Mouse (Mus musculus) kidney, embryonic 15.5 days (tissue): ENCODE data around the gene Arhgap9. TPM values are rescaled to one million over a fixed set of nuclear protein-coding genes. Genes with fewer than 3 reads are reported as not detected.

Experiments used
- ATAC-seq: fragments of 200-750 bp; cut with Nextera tagmentation; replicated peaks from 2 replicates; pipeline ENCODE4 v1.8.0; 2017; ENCODE audit warnings: moderate TSS enrichment; ENCODE audit not compliant: low FRiP score
- H3K27ac ChIP-seq: fragments of 300-500 bp; sonication (generic); 2 replicates; pipeline ENCODE4 v1.5.1; 2015; ENCODE audit warnings: mild to moderate bottlenecking, inconsistent platforms
- H3K27me3 ChIP-seq: fragments of 300-500 bp; sonication (generic); 2 replicates; pipeline ENCODE4 v1.6.1; 2015; ENCODE audit warnings: inconsistent platforms
- H3K36me3 ChIP-seq: fragments of 300-500 bp; sonication (generic); 2 replicates; pipeline ENCODE4 v1.6.1; 2015; ENCODE audit warnings: inconsistent platforms
- H3K4me1 ChIP-seq: fragments of 300-500 bp; sonication (generic); 2 replicates; pipeline ENCODE4 v1.6.1; 2015; ENCODE audit warnings: inconsistent platforms
- H3K4me2 ChIP-seq: fragments of 300-500 bp; sonication (generic); 2 replicates; pipeline ENCODE4 v1.6.1; 2015; ENCODE audit warnings: moderate library complexity, mild to moderate bottlenecking, inconsistent platforms
- H3K4me3 ChIP-seq: fragments of 300-500 bp; sonication (generic); replicated peaks from 2 replicates; pipeline ENCODE4 v1.5.1; 2015; ENCODE audit warnings: mild to moderate bottlenecking, inconsistent platforms
- H3K9ac ChIP-seq: fragments of 300-500 bp; sonication (generic); 2 replicates; pipeline ENCODE4 v1.6.1; 2015; ENCODE audit warnings: mild to moderate bottlenecking, inconsistent platforms
- H3K9me3 ChIP-seq: fragments of 300-500 bp; sonication (generic); replicated peaks from 2 replicates; pipeline ENCODE4 v1.6.1; 2016; ENCODE audit warnings: inconsistent platforms
- WGBS: fragments of 180-500 bp; shearing (Covaris S2); methylation state at CpG from one replicate; pipeline ENCODE4 v1.1.7; 2015; ENCODE audit warnings: mixed read lengths; 5-methylcytosine and 5-hydroxymethylcytosine counted together
- polyA plus RNA-seq: library from polyadenylated mRNA; unstranded; fragments of >200 nt; fragmentation: Nextera tagmentation; extraction: Ambion mirVana; gene quantifications from 2 replicates; pipeline ENCODE4 v1.2.1, GENCODE M21; 2015

Gene Arhgap9
- polyA plus RNA-seq, 1 experiment from 2014 or later = 3.1 TPM

GRCm38 (mm10) chr10:127341360-127341690, 19.6 kb downstream of the Arhgap9 start:
- peaks cover 16% of the 10 kb centered on the region for H3K36me3 ChIP-seq
- WGBS = 0% methylated on average over 10 of the region's 11 CpGs
- no peaks in the 10 kb centered on the region for H3K9me3 ChIP-seq
- H3K4me3 ChIP-seq = peak overlapping the region; percentile 61
- H3K9ac ChIP-seq = peak overlapping the region; percentile 53
- H3K4me2 ChIP-seq = peak overlapping the region; percentile 97
- no peak for ATAC-seq
- H3K27me3 ChIP-seq = peaks cover 17% of the 10 kb centered on the region
- peaks cover 38% of the 10 kb centered on the region for H3K4me1 ChIP-seq
- peak overlapping the region; percentile 93 for H3K27ac ChIP-seq

DNA sequence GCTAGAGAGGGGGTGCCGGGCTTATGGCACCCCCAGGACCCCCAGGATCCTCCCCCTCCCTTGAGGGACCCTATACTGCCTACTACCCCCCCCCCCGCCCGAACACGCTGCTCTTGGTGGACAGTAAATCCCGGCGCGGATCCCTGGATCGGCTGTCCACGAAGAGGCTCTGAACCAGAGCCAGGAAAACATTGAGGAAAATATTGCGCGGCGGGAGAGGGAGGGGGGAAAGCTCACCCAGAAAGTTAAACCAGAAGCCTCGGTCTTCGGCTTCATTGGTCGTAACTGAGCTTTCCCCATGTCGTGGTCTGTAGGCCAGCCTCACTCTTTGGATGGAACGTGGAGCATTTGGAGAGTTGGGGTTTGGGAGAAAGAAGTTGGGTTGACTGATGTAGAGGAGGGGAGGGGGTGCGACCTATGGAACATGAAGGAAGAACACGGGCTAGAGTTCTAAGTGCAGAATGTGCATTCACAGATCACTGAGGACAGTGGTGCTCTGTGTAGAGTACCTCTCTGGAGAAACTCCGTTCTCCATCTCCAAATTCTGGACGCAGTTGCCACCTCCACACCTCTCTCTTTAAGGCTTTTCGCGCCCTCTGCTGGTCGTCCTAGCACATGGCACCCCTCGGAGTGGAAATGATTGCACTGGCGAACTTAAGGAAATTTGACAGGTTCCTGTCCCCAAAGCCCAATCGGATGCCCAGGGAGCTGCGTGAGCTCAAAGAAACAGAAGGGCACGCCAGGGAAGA, 20.3 kb downstream of the Arhgap9 start, which contains the start of gene Gli1:
Gene Gli1, minus strand, starts transcription at position 84 of the 749 bp plus-strand sequence.
- Histone ChIP-seq H3K27me3 (peaks cover 17% of the 10 kb centered on the region), H3K4me1 (peaks cover 38% of the 10 kb centered on the region), H3K4me2 (peak within 1 kb of the TSS; percentile 97), H3K9me3 (no peaks in the 10 kb centered on the region), H3K27ac (peak within 1 kb of the TSS; percentile 93), H3K9ac (peak within 1 kb of the TSS; percentile 53), H3K36me3 (peaks cover 9% of the 10 kb centered on the region), H3K4me3 (peak within 1 kb of the TSS; percentile 61)
- ATAC-seq = peak; percentile 57
- under 1% methylated on average over 29 of the region's 29 CpGs for WGBS

DNA sequence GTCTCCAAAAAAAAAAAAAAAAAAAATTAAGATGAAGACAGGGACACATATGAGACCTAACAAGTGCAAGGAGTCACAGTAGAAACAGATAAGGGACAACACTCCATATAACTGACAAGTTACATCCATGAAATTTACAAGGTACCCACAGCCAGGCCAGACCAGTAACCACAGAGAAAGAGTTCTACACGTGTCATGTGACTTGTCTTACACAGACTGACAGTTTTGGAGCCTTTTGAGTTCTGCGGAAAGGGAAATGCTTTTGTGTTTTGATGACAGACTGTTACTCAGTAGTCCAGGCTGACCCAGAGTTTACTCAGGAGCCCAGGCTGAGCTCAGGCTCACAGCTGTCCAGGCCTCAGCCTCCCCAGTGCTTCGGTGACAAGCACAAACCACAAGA, 21.3 kb downstream of the Arhgap9 start:
- Histone ChIP-seq H3K4me1 (peaks cover 38% of the 10 kb centered on the region), H3K27ac (no peak overlapping the region), H3K4me3 (no peak overlapping the region), H3K36me3 (no peaks in the 10 kb centered on the region), H3K27me3 (peaks cover 14% of the 10 kb centered on the region), H3K9ac (no peak overlapping the region), H3K9me3 (no peaks in the 10 kb centered on the region), H3K4me2 (no peak overlapping the region)
- WGBS = 72% methylated on average over 3 of the region's 3 CpGs
- no peak for ATAC-seq

GRCm38 (mm10) chr10:127346173-127346572, 24.4 kb downstream of the Arhgap9 start:
- Histone ChIP-seq H3K4me1 (peaks cover 24% of the 10 kb centered on the region), H3K4me2 (no peak overlapping the region), H3K27me3 (peaks cover 3% of the 10 kb centered on the region; the same call in 1 of the 2 replicates), H3K9me3 (no peaks in the 10 kb centered on the region), H3K4me3 (no peak overlapping the region), H3K36me3 (no peaks in the 10 kb centered on the region), H3K27ac (no peak overlapping the region), H3K9ac (no peak overlapping the region)
- whole genome bisulfite sequencing = 88% methylated on average over 3 of the region's 3 CpGs
- no peak for ATAC-seq

GRCm38 (mm10) chr10:127348957-127349356, 27.2 kb downstream of the Arhgap9 start:
- ATAC-seq = no peak
- 66% methylated on average over 4 of the region's 4 CpGs for WGBS
- Histone ChIP-seq H3K27me3 (peaks cover 4% of the 10 kb centered on the region; the same call in 1 of the 2 replicates), H3K4me3 (no peak overlapping the region), H3K27ac (no peak overlapping the region), H3K4me2 (no peak overlapping the region), H3K36me3 (no peaks in the 10 kb centered on the region), H3K9ac (no peak overlapping the region), H3K4me1 (peaks cover 10% of the 10 kb centered on the region), H3K9me3 (no peaks in the 10 kb centered on the region)

DNA sequence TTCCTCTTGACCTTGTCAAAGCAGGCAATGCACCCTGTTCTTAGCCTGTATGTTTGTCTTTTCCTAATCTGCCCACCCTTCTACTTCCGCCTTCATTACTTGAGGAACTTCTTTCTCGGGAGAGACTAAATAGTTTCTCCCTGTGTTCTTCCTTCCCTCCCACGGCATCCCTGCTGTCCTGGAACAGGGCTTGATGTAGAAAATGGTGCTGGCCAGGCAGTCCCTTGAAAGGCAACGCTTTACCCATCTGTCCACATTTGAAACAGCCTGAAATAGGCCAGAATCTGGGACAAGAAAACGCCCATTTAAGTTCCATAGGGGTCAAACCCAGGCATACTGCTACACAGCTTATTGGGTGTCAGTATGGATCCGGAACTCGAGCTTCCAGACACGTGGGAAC, 28.0 kb downstream of the Arhgap9 start:
- Histone ChIP-seq H3K27me3 (peaks cover 4% of the 10 kb centered on the region; the same call in 1 of the 2 replicates), H3K27ac (no peak overlapping the region), H3K36me3 (no peaks in the 10 kb centered on the region), H3K4me3 (no peak overlapping the region), H3K9ac (no peak overlapping the region), H3K4me2 (no peak overlapping the region), H3K9me3 (no peaks in the 10 kb centered on the region), H3K4me1 (peaks cover 10% of the 10 kb centered on the region)
- 77% methylated on average over 8 of the region's 8 CpGs for WGBS
- no peak for ATAC-seq

DNA sequence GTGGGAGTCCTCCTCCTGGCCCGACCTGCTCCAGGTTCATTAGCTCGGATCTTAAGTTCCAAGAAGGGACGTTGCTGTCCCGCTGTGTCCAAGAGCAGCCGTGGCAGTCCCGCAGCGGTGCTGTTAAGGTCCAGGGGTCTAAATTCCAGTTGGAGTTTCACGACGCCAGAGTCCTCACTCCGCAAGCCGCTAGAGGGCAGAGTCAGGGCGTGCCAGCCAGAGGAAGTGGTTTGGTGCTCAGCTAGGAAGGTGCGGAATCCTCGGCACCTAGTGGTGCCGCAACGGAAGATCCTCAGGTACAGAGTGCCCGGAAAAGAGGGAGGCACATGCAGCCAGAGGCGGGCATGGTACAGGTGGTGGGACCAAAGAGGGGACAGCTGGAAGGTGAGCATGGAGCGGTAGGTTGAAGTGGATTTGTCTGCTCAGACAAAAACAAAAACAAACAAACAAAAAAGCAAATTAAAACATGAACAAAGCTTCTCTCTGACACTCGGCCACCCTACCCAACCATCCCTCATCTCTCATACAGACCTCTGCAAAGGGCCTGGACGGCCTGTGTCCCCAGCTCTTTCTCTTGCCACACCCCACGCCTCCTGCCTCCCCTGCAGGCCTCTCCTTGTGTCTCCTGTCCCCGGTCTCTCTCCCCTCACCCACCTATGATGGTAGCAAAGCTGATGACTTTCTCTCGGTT, 29.0 kb downstream of the Arhgap9 start:
- peak; percentile 71 for ATAC-seq
- Histone ChIP-seq H3K9me3 (no peaks in the 10 kb centered on the region), H3K4me2 (peak overlapping the region; percentile 55), H3K36me3 (no peaks in the 10 kb centered on the region), H3K4me3 (peak overlapping the region; percentile 31), H3K9ac (peak overlapping the region; percentile 24; the same call in 1 of the 2 replicates), H3K4me1 (peaks cover 10% of the 10 kb centered on the region), H3K27me3 (peaks cover 4% of the 10 kb centered on the region; the same call in 1 of the 2 replicates), H3K27ac (no peak overlapping the region)
- WGBS = 11% methylated on average over 24 of the region's 24 CpGs

DNA sequence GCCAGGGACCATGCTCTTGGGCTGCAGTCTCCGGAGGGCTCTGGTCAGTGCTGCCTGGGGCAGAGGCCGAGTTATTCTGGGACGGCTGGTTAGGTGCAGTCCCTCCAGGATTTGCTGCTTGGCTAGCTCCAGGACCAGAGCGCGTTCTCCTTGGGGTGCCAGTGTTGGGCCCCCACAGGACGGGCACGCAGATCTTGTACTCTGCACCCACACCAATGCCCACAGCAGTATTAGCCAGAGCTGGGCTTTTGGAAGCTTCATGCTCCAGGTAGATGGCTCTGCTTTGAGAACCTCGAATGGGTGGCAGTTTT, 29.5 kb downstream of the Arhgap9 start:
- WGBS = 76% methylated on average over 8 of the region's 8 CpGs
- no peaks in the 10 kb centered on the region for H3K36me3 ChIP-seq
- no peak for ATAC-seq
- no peak overlapping the region for H3K27ac ChIP-seq
- H3K4me2 ChIP-seq = peak overlapping the region; percentile 55; the same call in 1 of the 2 replicates
- no peaks in the 10 kb centered on the region for H3K9me3 ChIP-seq
- peaks cover 10% of the 10 kb centered on the region for H3K4me1 ChIP-seq
- H3K27me3 ChIP-seq = peaks cover 4% of the 10 kb centered on the region; the same call in 1 of the 2 replicates
- H3K9ac ChIP-seq = no peak overlapping the region
- H3K4me3 ChIP-seq = no peak overlapping the region

DNA sequence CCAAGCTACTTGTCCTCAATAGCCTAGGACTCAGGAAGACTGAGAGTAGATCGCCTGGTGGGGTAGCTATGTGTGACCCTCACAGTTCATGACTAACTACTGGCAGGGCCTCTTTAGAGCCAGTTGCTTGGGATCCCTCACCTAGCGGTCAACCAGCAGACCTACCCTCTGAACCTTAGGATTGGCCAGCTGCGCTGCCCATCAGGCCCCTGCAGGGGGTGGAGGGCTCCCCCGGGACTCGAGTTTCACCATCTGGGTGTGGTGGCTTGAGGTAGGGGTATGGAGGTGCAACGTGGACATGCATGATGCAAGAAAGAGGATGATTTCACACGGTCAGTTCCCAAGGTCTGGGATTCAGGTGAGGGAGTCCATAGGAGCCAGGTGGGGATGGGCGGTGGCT, 30.0 kb downstream of the Arhgap9 start:
- Histone ChIP-seq H3K36me3 (no peaks in the 10 kb centered on the region), H3K27ac (no peak overlapping the region), H3K4me3 (no peak overlapping the region), H3K4me2 (no peak overlapping the region; the same call in 1 of the 2 replicates), H3K9me3 (no peaks in the 10 kb centered on the region), H3K27me3 (peaks cover 4% of the 10 kb centered on the region; the same call in 1 of the 2 replicates), H3K9ac (no peak overlapping the region), H3K4me1 (peaks cover 10% of the 10 kb centered on the region)
- ATAC-seq = peak; percentile 26; the same call in 1 of the 2 replicates
- WGBS = 62% methylated on average over 8 of the region's 8 CpGs

DNA sequence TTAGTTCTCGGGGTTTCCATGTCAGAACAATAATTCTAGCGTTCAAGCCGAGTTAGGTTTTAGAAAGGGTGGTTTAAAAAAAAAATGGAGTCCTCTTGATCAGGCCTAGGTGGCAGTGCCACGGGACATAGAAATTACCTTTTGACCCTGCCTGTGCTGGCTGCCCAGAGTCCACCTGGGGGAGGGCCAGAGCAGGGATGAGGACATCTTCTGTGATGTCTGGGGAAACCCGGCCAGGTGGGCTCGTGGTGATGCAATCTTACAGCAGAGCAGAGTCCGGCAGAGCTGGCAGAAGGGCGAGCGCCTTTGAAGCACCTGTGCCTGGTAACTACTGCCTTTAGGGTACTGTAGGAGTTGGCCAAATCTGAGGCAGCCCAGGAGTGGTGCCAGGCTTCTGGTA, 30.4 kb downstream of the Arhgap9 start:
- Histone ChIP-seq H3K4me1 (peaks cover 10% of the 10 kb centered on the region), H3K9me3 (no peaks in the 10 kb centered on the region), H3K4me3 (no peak overlapping the region), H3K27me3 (peaks cover 4% of the 10 kb centered on the region; the same call in 1 of the 2 replicates), H3K4me2 (no peak overlapping the region; the same call in 1 of the 2 replicates), H3K36me3 (no peaks in the 10 kb centered on the region), H3K9ac (no peak overlapping the region), H3K27ac (no peak overlapping the region)
- ATAC-seq = no peak
- 81% methylated on average over 9 of the region's 9 CpGs for WGBS

GRCm38 (mm10) chr10:127352766-127353165, 31.0 kb downstream of the Arhgap9 start:
- H3K9me3 ChIP-seq = no peaks in the 10 kb centered on the region
- no peak overlapping the region for H3K4me2 ChIP-seq
- peaks cover 4% of the 10 kb centered on the region; the same call in 1 of the 2 replicates for H3K27me3 ChIP-seq
- no peak overlapping the region for H3K4me3 ChIP-seq
- H3K27ac ChIP-seq = no peak overlapping the region
- peaks cover 10% of the 10 kb centered on the region for H3K4me1 ChIP-seq
- H3K36me3 ChIP-seq = no peaks in the 10 kb centered on the region
- WGBS = 90% methylated on average over 11 of the region's 11 CpGs
- H3K9ac ChIP-seq = no peak overlapping the region
- no peak for ATAC-seq
